Mouse (Mus musculus): ENCODE results near the gene Taok3. TPM values are rescaled to one million over a fixed set of nuclear protein-coding genes. Genes with fewer than 3 reads are reported as not detected.

Taok3 gene
- total and polyA plus RNA-seq, 3 experiments, result 58.4 to 213 (median 139) TPM

DNA sequence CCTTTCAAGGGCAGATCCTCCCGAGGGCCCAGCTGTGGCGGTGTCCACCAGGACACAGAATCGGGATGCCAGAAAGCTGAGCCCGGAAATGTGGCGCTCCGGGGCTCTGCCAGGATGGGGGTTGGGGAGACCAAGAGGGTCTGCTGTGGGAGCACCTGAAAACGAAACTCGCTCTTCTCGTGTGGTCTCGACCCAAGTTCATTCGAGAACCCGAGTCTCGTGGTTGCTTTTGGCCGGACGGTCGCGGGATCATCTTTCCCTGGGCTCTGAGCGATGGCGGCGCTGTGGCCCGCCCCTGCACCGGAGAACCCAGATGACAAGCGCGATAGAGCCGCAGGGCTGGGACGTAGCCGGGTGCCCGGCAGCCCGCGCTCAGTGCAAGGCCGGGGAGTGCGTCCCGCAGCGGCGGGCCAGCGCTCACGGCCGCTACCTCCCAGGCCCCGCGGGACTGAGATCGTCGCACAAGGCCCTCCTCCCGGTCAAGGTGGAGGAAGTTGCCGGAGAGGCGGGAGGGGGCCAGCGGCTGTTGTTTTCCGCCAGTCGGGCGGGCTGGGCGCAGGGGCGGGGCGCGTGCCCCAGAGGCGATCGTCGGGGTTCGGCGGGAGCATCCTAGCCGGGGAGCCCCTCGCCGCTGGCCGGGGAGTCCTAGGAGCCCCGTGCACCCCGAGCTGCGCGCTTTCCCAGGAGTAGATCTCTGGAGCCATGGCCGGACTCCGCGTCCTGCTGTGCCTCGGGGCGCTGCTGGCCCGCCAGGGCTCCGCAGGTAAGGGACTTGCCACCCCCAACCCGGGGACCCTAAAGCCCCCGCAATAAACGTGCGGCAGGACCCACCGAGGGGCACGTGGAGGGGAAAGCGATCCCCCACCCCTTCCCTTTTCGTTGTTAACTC is 199.1 kb downstream of the Taok3 start, which contains the start of gene Vsig10:
Vsig10 (plus strand) TSS at position 343 of the 889 bp plus-strand sequence.
- no peak for DNase-seq (ENCODE audit: low spot score)
- TF ChIP-seq GATA1 (IDR thresholded peaks at IDR 0.05; ENCODE audit: borderline replicate concordance, low read length), result no peak
- no peak for TF ChIP-seq TAL1 (conservative IDR thresholded peaks at IDR 0.05; ENCODE audit: low read depth, low read length)
- no peak for TF ChIP-seq POLR2AphosphoS5 (IDR thresholded peaks at IDR 0.05; ENCODE audit: insufficient replicate concordance, low read depth, low read length)
- no peak for TF ChIP-seq GATA2 (IDR thresholded peaks at IDR 0.05; ENCODE audit: borderline replicate concordance, low read depth, low read length)
- TF ChIP-seq CTCF (IDR thresholded peaks at IDR 0.05; ENCODE audit: low read depth, low read length), result no peak
- Histone ChIP-seq H3K27me3 (ENCODE audit: insufficient read depth, low read length) (peaks cover 4% of the 10 kb centered on the region), H3K4me3 (ENCODE audit: low read depth, low read length) (no peak within 1 kb of the TSS; the same call in 1 of the 2 replicates), H3K4me1 (ENCODE audit: insufficient read depth, low read depth, low read length) (no peaks in the 10 kb centered on the region), H3K9me3 (replicated peaks) (peaks cover 9% of the 10 kb centered on the region), H3K36me3 (replicated peaks) (no peaks in the 10 kb centered on the region)
- ATAC-seq (ENCODE audit: extremely low read depth, insufficient number of reproducible peaks, low FRiP score, poor library complexity, severe bottlenecking), result no peak

DNA sequence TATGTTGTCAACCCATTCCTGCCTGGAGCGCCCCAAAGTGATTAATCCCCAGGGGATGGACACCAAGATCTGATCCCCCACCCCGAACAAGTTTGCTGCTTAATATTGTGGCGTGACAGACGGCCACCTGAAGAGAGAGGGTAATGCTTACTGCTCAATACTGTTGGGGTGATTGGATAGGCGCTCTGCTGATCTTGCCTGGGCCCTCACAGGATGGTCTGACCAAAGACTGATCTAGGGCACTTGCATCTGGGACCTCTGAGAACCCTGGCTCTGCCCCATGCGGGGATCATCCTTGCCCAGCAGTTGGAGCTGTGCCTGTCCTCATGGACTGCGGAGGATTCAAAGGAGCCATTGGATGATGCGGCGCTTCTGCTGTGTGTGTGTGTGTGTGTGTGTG is 203.8 kb downstream of the Taok3 start:
- Histone ChIP-seq H3K9me3 (replicated peaks) (peaks cover 9% of the 10 kb centered on the region), H3K36me3 (replicated peaks) (no peaks in the 10 kb centered on the region), H3K4me3 (ENCODE audit: low read depth, low read length) (no peak overlapping the region), H3K27me3 (ENCODE audit: insufficient read depth, low read length) (peaks cover 4% of the 10 kb centered on the region; the same call in 1 of the 2 replicates), H3K4me1 (ENCODE audit: insufficient read depth, low read depth, low read length) (no peaks in the 10 kb centered on the region)
- DNase-seq (ENCODE audit: low spot score) (no peak), ATAC-seq (ENCODE audit: extremely low read depth, insufficient number of reproducible peaks, low FRiP score, poor library complexity, severe bottlenecking) (no peak)
- TF ChIP-seq TAL1 (conservative IDR thresholded peaks at IDR 0.05; ENCODE audit: low read depth, low read length) (no peak), GATA2 (IDR thresholded peaks at IDR 0.05; ENCODE audit: borderline replicate concordance, low read depth, low read length) (no peak), GATA1 (IDR thresholded peaks at IDR 0.05; ENCODE audit: borderline replicate concordance, low read length) (no peak), POLR2AphosphoS5 (IDR thresholded peaks at IDR 0.05; ENCODE audit: insufficient replicate concordance, low read depth, low read length) (no peak), CTCF (IDR thresholded peaks at IDR 0.05; ENCODE audit: low read depth, low read length) (no peak)

Other genes with a start within 250 kb of the Taok3 start
- gene Suds3, start 4.0 kb upstream of the Taok3 start, total RNA-seq (2014; fragmentation: Nextera tagmentation), result 27.3 and 36.3 TPM in 2 replicates
- gene Suds3, start 4.0 kb upstream of the Taok3 start, total RNA-seq (2017), result 83.3 and 92.8 TPM in 2 replicates
- 56.2 and 61.0 TPM in 2 replicates for gene Suds3, start 4.0 kb upstream of the Taok3 start, polyA plus RNA-seq (2012)
- 325 and 337 TPM in 2 replicates for gene Pebp1, start 167.5 kb downstream of the Taok3 start, total RNA-seq (2014; fragmentation: Nextera tagmentation)
- 210 and 243 TPM in 2 replicates for gene Pebp1, start 167.5 kb downstream of the Taok3 start, total RNA-seq (2017)
- gene Pebp1, start 167.5 kb downstream of the Taok3 start, polyA plus RNA-seq (2012), result 1,716 and 1,825 TPM in 2 replicates
- not detected in 2 replicates for gene Vsig10, start 199.0 kb downstream of the Taok3 start, total RNA-seq (2014; fragmentation: Nextera tagmentation)
- gene Vsig10, start 199.0 kb downstream of the Taok3 start, total RNA-seq (2017), result 0.05 and 0.17 TPM in 2 replicates
- gene Vsig10, start 199.0 kb downstream of the Taok3 start, polyA plus RNA-seq (2012), result 0.02 TPM in 1 of 2 replicates, not detected in the other
- 14.7 and 26.3 TPM in 2 replicates for gene Wsb2, start 237.2 kb downstream of the Taok3 start, total RNA-seq (2014; fragmentation: Nextera tagmentation)
- 61.5 and 69.3 TPM in 2 replicates for gene Wsb2, start 237.2 kb downstream of the Taok3 start, total RNA-seq (2017)
- 29.8 and 34.5 TPM in 2 replicates for gene Wsb2, start 237.2 kb downstream of the Taok3 start, polyA plus RNA-seq (2012)

All from G1E (cell line).